Mouse (Mus musculus) stomach, embryonic 16.5 days (tissue): ENCODE measurements around the gene 4930430F08Rik. TPM values are rescaled to one million over a fixed set of nuclear protein-coding genes. Genes with fewer than 3 reads are reported as not detected.

Source experiments
- ATAC-seq: fragments of 200-750 bp; cut with Nextera tagmentation; 2 replicates; pipeline ENCODE4 v1.8.0; 2017; ENCODE audit warnings: moderate number of reproducible peaks, moderate TSS enrichment; ENCODE audit not compliant: insufficient read depth, low FRiP score
- H3K27ac ChIP-seq: fragments of 300-500 bp; sonication (generic); 2 replicates; pipeline ENCODE4 v1.5.1; 2014; ENCODE audit warnings: low read length
- H3K27me3 ChIP-seq: fragments of 300-500 bp; sonication (generic); 2 replicates; pipeline ENCODE4 v1.6.1; 2014; ENCODE audit warnings: low read length, control low read depth, mixed read lengths; ENCODE audit not compliant: control insufficient read depth, insufficient read depth
- H3K36me3 ChIP-seq: fragments of 300-500 bp; sonication (generic); 2 replicates; pipeline ENCODE4 v1.6.1; 2014; ENCODE audit warnings: low read length; ENCODE audit not compliant: control insufficient read depth, insufficient read depth
- H3K4me1 ChIP-seq: fragments of 300-500 bp; sonication (generic); 2 replicates; pipeline ENCODE4 v1.6.1; 2014; ENCODE audit warnings: low read length, control low read depth, mixed read lengths; ENCODE audit not compliant: control insufficient read depth, insufficient read depth
- H3K4me2 ChIP-seq: fragments of 300-500 bp; sonication (generic); 2 replicates; pipeline ENCODE4 v1.6.1; 2014; ENCODE audit warnings: low read depth, low read length, mixed read lengths
- H3K4me3 ChIP-seq: fragments of 300-500 bp; sonication (generic); replicated peaks from 2 replicates; pipeline ENCODE4 v1.5.1; 2014; ENCODE audit warnings: mild to moderate bottlenecking, low read length
- H3K9ac ChIP-seq: fragments of 300-500 bp; sonication (generic); 2 replicates; pipeline ENCODE4 v1.6.1; 2014; ENCODE audit warnings: low read length
- H3K9me3 ChIP-seq: fragments of 300-500 bp; sonication (generic); replicated peaks from 2 replicates; pipeline ENCODE4 v1.6.1; 2016; ENCODE audit warnings: low read length, control low read depth; ENCODE audit not compliant: control insufficient read depth
- WGBS: fragments of 180-500 bp; shearing (Covaris S2); extraction: QIAGEN DNeasy Blood & Tissue Kit; methylation state at CpG from one replicate; pipeline ENCODE4 v1.1.7; 2014; 5-methylcytosine and 5-hydroxymethylcytosine counted together
- polyA plus RNA-seq: library from polyadenylated mRNA; unstranded; fragments of >200 nt; fragmentation: Nextera tagmentation; extraction: Ambion mirVana; gene quantifications from 2 replicates; pipeline ENCODE4 v1.2.1, GENCODE M21; 2015

The 4930430F08Rik gene
- polyA plus RNA-seq, 1 experiment from 2014 or later, result 7.2 TPM

DNA sequence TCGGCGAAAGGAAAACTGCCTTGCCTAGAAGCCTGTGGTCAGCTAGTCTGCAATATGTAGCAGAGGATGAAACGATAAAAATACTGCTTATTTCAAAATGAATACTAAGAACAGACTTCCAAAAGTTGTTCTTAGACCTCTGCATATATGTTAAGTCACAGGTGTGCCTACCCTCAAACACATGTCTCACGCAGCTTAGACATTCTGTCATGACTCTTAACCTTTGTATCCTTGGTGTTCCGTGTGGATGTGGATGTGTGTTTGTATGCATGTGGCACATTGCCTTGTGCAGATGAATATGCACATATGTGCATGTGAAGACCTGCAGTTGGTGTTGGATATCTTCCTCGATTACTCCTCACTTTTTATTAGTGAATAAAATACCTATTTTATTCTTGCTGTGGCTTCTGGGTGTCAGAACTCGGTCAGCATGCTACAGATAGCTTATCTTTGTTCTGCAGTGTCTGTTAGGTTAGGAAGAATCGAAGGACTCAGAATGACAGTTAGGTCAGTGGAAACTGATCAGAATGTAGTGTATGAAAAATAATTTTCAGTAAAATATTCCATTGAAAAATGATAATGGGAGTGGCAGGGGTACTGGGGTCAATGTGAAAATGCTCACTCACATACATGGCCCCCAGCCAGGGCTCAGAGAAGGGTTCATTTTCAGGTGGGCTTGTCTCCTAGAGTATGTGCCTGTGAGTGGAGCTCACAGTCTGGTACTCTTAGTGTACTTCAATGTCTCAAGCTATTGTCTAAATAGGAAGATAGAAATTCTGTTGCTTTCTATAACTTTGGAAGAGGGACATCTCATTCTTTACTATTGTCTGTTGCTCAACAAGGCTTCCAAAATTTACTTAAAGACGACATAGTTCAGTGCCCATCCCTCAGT is 65.5 kb downstream of the 4930430F08Rik start:
- Histone ChIP-seq H3K4me3 (no peak overlapping the region), H3K9me3 (no peaks in the 10 kb centered on the region), H3K27me3 (no peaks in the 10 kb centered on the region), H3K9ac (no peak overlapping the region), H3K36me3 (0 out of 2 replicates have a peak, but pooled peaks cover 3% of the 10 kb centered on the region), H3K27ac (no peak overlapping the region), H3K4me1 (no peaks in the 10 kb centered on the region), H3K4me2 (no peak overlapping the region)
- WGBS, result 88% methylated on average over 9 of the region's 9 CpGs
- no peak for ATAC-seq

DNA sequence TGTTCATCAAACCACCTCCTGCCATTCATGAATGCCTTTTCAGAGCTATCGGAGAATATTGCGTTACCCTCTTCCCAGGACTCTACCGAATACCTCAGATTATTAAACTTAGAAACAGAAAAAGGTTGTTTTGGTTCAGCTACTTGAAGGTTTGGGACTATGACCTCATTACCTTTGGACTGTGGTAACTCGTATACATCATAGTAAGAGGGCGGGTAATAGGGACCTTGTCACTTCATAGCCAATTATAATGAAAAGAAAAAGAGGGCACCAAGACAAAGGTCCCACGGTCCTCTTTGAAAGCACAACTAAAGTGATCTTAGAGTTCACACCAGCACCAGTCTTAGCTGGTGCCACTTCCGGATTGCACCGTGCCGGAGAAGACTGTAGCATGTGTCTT is 67.9 kb downstream of the 4930430F08Rik start:
- Histone ChIP-seq H3K27ac (no peak overlapping the region), H3K9me3 (no peaks in the 10 kb centered on the region), H3K27me3 (no peaks in the 10 kb centered on the region), H3K4me1 (no peaks in the 10 kb centered on the region), H3K4me2 (no peak overlapping the region), H3K36me3 (0 out of 2 replicates have a peak, but pooled peaks cover 3% of the 10 kb centered on the region), H3K4me3 (no peak overlapping the region), H3K9ac (no peak overlapping the region)
- WGBS, result 93% methylated on average over 9 of the region's 9 CpGs
- ATAC-seq, result no peak

Other genes with a start within 250 kb of the 4930430F08Rik start
- not detected in 2 replicates for gene Gm4302, start 249.6 kb downstream of the 4930430F08Rik start, polyA plus RNA-seq
- gene Gm4303, start 244.5 kb downstream of the 4930430F08Rik start, polyA plus RNA-seq, result not detected in 2 replicates
- not detected in 2 replicates for gene Gm4305, start 239.3 kb downstream of the 4930430F08Rik start, polyA plus RNA-seq
- gene Gm4307, start 229.1 kb downstream of the 4930430F08Rik start, polyA plus RNA-seq, result not detected in 2 replicates
- gene Gm4312, start 207.9 kb downstream of the 4930430F08Rik start, polyA plus RNA-seq, result not detected in 2 replicates
- 22.2 and 23.5 TPM in 2 replicates for gene Tmtc3, start 103.1 kb downstream of the 4930430F08Rik start, polyA plus RNA-seq
- 4.0 and 4.8 TPM in 2 replicates for gene Cep290, start 102.9 kb downstream of the 4930430F08Rik start, polyA plus RNA-seq
- gene 1700017N19Rik, start 61 bp upstream of the 4930430F08Rik start, polyA plus RNA-seq, result not detected in 2 replicates